Mouse (Mus musculus) liver, embryonic 14.5 days (tissue): ENCODE results near the gene Fam234b. TPM values are rescaled to one million over a fixed set of nuclear protein-coding genes. Genes with fewer than 3 reads are reported as not detected.
A peak's percentile ranks its signal among the peaks of the same experiment; 100 is the strongest.

Source experiments
- ATAC-seq: fragments of 200-750 bp; cut with Nextera tagmentation; 2 replicates; pipeline ENCODE4 v1.8.0; 2017; ENCODE audit warnings: moderate number of reproducible peaks, mild to moderate bottlenecking, moderate library complexity; ENCODE audit not compliant: insufficient read depth
- DNase-seq, 3 experiments: peaks; one replicate each; pipeline ENCODE4 v3.0.0-alpha.2; 2012 to 2013; ENCODE audit warnings: low read depth in 3 of 3, low spot score in 3 of 3
- H3K27ac ChIP-seq: fragments of 300-500 bp; sonication (generic); 2 replicates; pipeline ENCODE4 v1.5.1; 2014; ENCODE audit warnings: moderate library complexity, mild to moderate bottlenecking, control low read depth, inconsistent platforms
- H3K27me3 ChIP-seq: fragments of 300-500 bp; sonication (generic); 2 replicates; pipeline ENCODE4 v1.6.1; 2014; ENCODE audit warnings: mild to moderate bottlenecking, low read length, moderate library complexity; ENCODE audit not compliant: control insufficient read depth, insufficient read depth
- H3K36me3 ChIP-seq: fragments of 300-500 bp; sonication (generic); replicated peaks from 2 replicates; pipeline ENCODE4 v1.6.1; 2014; ENCODE audit warnings: low read depth; ENCODE audit not compliant: control insufficient read depth, insufficient read depth
- H3K4me1 ChIP-seq, 2 experiments: fragments of 200-500 bp in 1 of 2; fragments of 300-500 bp in 1 of 2; sonication (generic) in 1 of 2; replicated peaks; 2 replicates each; pipeline ENCODE4 v1.6.1; 2012 to 2014; ENCODE audit warnings: antibody characterized with exemption in 1 of 2, inconsistent platforms in 1 of 2, low read length in 1 of 2; ENCODE audit not compliant: control insufficient read depth in 2 of 2, insufficient read depth in 2 of 2
- H3K4me2 ChIP-seq: fragments of 300-500 bp; sonication (generic); 2 replicates; pipeline ENCODE4 v1.6.1; 2014; ENCODE audit warnings: low read depth, mild to moderate bottlenecking, control low read depth, moderate library complexity
- H3K4me3 ChIP-seq, 2 experiments: fragments of 200-500 bp in 1 of 2; fragments of 300-500 bp in 1 of 2; sonication (generic) in 1 of 2; 2 replicates each; pipeline ENCODE4 v1.5.1; 2012 to 2014; ENCODE audit warnings: low read depth in 2 of 2, low read length in 2 of 2, mild to moderate bottlenecking in 2 of 2, control low read depth in 1 of 2, inconsistent platforms in 1 of 2, moderate library complexity in 1 of 2; ENCODE audit not compliant: insufficient read depth in 1 of 2
- H3K9ac ChIP-seq: fragments of 300-500 bp; sonication (generic); replicated peaks from 2 replicates; pipeline ENCODE4 v1.6.1; 2014; ENCODE audit warnings: mild to moderate bottlenecking, control low read depth, moderate library complexity
- H3K9me3 ChIP-seq: fragments of 300-500 bp; sonication (generic); 2 replicates; pipeline ENCODE4 v1.6.1; 2016; ENCODE audit warnings: low read length, mixed read lengths; ENCODE audit not compliant: control insufficient read depth
- CTCF ChIP-seq: IDR thresholded peaks from 2 replicates; pipeline ENCODE4 v1.5.1; 2016; ENCODE audit warnings: antibody characterized with exemption, low read depth, control low read depth
- EP300 ChIP-seq: IDR thresholded peaks from 2 replicates; pipeline ENCODE4 v1.6.1; 2016; ENCODE audit warnings: antibody characterized with exemption, low read depth
- WGBS: fragments of 180-500 bp; shearing (Covaris S2); extraction: QIAGEN DNeasy Blood & Tissue Kit; methylation state at CpG from one replicate; pipeline ENCODE4 v1.1.7; 2014; ENCODE audit not compliant: insufficient replicate concordance; 5-methylcytosine and 5-hydroxymethylcytosine counted together
- polyA plus RNA-seq, 2 experiments: library from polyadenylated mRNA; depleted of rRNA in 1 of 2; stranded (reverse) in 1 of 2; unstranded in 1 of 2; fragments of >200 nt; fragmentation: Nextera tagmentation in 1 of 2; extraction: Ambion mirVana in 1 of 2; gene quantifications; 2 replicates each; pipeline versions ENCODE4 v1.2.1 to v1.2.3; 2012 to 2014

Fam234b gene
- polyA plus RNA-seq, 2 experiments: 18.7 to 27.8 TPM

GRCm38 (mm10) chr6:135162311-135162710, 35.5 kb upstream of the Fam234b start:
- peak overlapping the region; percentile 56; the same call in 1 of the 2 replicates for H3K4me2 ChIP-seq
- H3K36me3 ChIP-seq: peaks cover 34% of the 10 kb centered on the region
- 85% methylated on average over 3 of the region's 3 CpGs for WGBS
- no peak overlapping the region for H3K4me3 ChIP-seq
- TF ChIP-seq EP300: no peak
- TF ChIP-seq CTCF: no peak
- peaks cover 39 to 50% of the 10 kb centered on the region in 2 experiments for H3K4me1 ChIP-seq
- no peak for ATAC-seq
- no peak overlapping the region for H3K27ac ChIP-seq
- H3K9ac ChIP-seq: peak overlapping the region; percentile 31
- no peaks in the 10 kb centered on the region for H3K27me3 ChIP-seq
- DNase-seq: no peak
- no peaks in the 10 kb centered on the region for H3K9me3 ChIP-seq

- H3K27ac ChIP-seq: peak overlapping the region; percentile 0; the same call in 1 of the 2 replicates
- no peak for ATAC-seq
- no peaks in the 10 kb centered on the region for H3K9me3 ChIP-seq
- no peak for TF ChIP-seq CTCF
- peak; percentile 48 for TF ChIP-seq EP300
- WGBS: 17% methylated on average over 4 of the region's 4 CpGs
- 0 out of 4 replicates have a peak overlapping the region, but pooled peaks of 1 of the 2 experiments have one; percentile 12 for H3K4me3 ChIP-seq
- H3K4me1 ChIP-seq: peaks cover 39 to 47% of the 10 kb centered on the region in 2 experiments
- peak overlapping the region; percentile 57 for H3K9ac ChIP-seq
- no peaks in the 10 kb centered on the region for H3K27me3 ChIP-seq
- H3K4me2 ChIP-seq: peak overlapping the region; percentile 56
- no peak for DNase-seq
- peaks cover 34% of the 10 kb centered on the region for H3K36me3 ChIP-seq
Observed at GRCm38 (mm10) chr6:135162861-135163260, 34.9 kb upstream of the Fam234b start.

GRCm38 (mm10) chr6:135165191-135165590, 32.6 kb upstream of the Fam234b start:
- Histone ChIP-seq H3K9ac (peak overlapping the region; percentile 97), H3K27ac (peak overlapping the region; percentile 96), H3K9me3 (no peaks in the 10 kb centered on the region), H3K4me1 (peaks cover 50% of the 10 kb centered on the region in 2 experiments), H3K36me3 (peaks cover 28% of the 10 kb centered on the region), H3K27me3 (no peaks in the 10 kb centered on the region), H3K4me2 (peak overlapping the region; percentile 92), H3K4me3 (peak overlapping the region; percentile 72 to 91)
- DNase-seq: peak in 1 of 3 experiments; percentile 47
- peak; percentile 4; the same call in 1 of the 2 replicates for ATAC-seq
- WGBS: 23% methylated on average over 3 of the region's 3 CpGs
- no peak for TF ChIP-seq CTCF
- no peak for TF ChIP-seq EP300

- peak; percentile 89 to 91 (median 91) for DNase-seq
- ATAC-seq: peak; percentile 82
Observed at GRCm38 (mm10) chr6:135165706-135166105, 32.1 kb upstream of the Fam234b start.

GRCm38 (mm10) chr6:135166262-135166661, 31.5 kb upstream of the Fam234b start:
- Histone ChIP-seq H3K4me2 (peak overlapping the region; percentile 92), H3K27ac (peak overlapping the region; percentile 96), H3K9me3 (no peaks in the 10 kb centered on the region), H3K36me3 (peaks cover 28% of the 10 kb centered on the region), H3K4me1 (peaks cover 48 to 50% of the 10 kb centered on the region in 2 experiments), H3K4me3 (peak overlapping the region; percentile 90 to 91), H3K9ac (peak overlapping the region; percentile 97), H3K27me3 (no peaks in the 10 kb centered on the region)
- WGBS: 37% methylated on average over 3 of the region's 3 CpGs
- DNase-seq (peak in 1 of 3 experiments; percentile 42), ATAC-seq (no peak)
- TF ChIP-seq CTCF (no peak), EP300 (no peak)

More at GRCm38 (mm10) chr6:135165706-135166105, 32.1 kb upstream of the Fam234b start:
- no peaks in the 10 kb centered on the region for H3K9me3 ChIP-seq
- peak overlapping the region; percentile 97 for H3K9ac ChIP-seq
- WGBS: 11% methylated on average over 2 of the region's 2 CpGs
- peak overlapping the region; percentile 72 to 91 for H3K4me3 ChIP-seq
- peaks cover 50% of the 10 kb centered on the region in 2 experiments for H3K4me1 ChIP-seq
- H3K36me3 ChIP-seq: peaks cover 28% of the 10 kb centered on the region
- H3K4me2 ChIP-seq: peak overlapping the region; percentile 92
- H3K27ac ChIP-seq: peak overlapping the region; percentile 96
- peak; percentile 95 for TF ChIP-seq EP300
- no peak for TF ChIP-seq CTCF
- no peaks in the 10 kb centered on the region for H3K27me3 ChIP-seq
